Mouse (Mus musculus) bone marrow macrophage, adult 2 months (primary cell): ENCODE data around the gene Hist2h2ac.

Experiments
- CTCF ChIP-seq: IDR thresholded peaks from 2 replicates; pipeline ENCODE4 v1.5.1; 2012; ENCODE audit warnings: low read depth, mild to moderate bottlenecking, low read length, moderate library complexity
- POLR2A ChIP-seq: IDR thresholded peaks from 2 replicates; pipeline ENCODE4 v1.6.1; 2012; ENCODE audit warnings: mild to moderate bottlenecking, low read depth, low read length, borderline replicate concordance

- no peak for TF ChIP-seq CTCF
- TF ChIP-seq POLR2A: no peak
Observed at GRCm38 (mm10) chr3:96226695-96227648, 6.3 kb upstream of the Hist2h2ac start.
